Mouse (Mus musculus) cerebellum, postnatal 25 days (tissue): ENCODE measurements around the gene Paqr5.

Experiments used
- DNase-seq, 2 experiments: peaks; one replicate each; pipeline ENCODE4 v3.0.0; 2021; ENCODE audit warnings: mixed read lengths in 2 of 2

Gene Paqr5

GRCm38 (mm10) chr9:62026600-62026999 lies at the start of gene Paqr5:
TSS of gene Paqr5 (minus strand) at chr9:62026856.
- peak; percentile 19 to 43 for DNase-seq

- DNase-seq = no peak
These were observed 35.6 kb upstream of the Paqr5 start for GRCm38 (mm10) chr9:62062234-62062633.

GRCm38 (mm10) chr9:62060431-62060830 lies 33.8 kb upstream of the Paqr5 start:
- no peak for DNase-seq

GRCm38 (mm10) chr9:62059941-62060340 lies 33.3 kb upstream of the Paqr5 start:
- no peak for DNase-seq

GRCm38 (mm10) chr9:62057881-62058506 lies 31.3 kb upstream of the Paqr5 start:
- no peak for DNase-seq

GRCm38 (mm10) chr9:62056206-62056605 lies 29.6 kb upstream of the Paqr5 start:
- no peak for DNase-seq

- DNase-seq = peak in 1 of 2 experiments; percentile 57
These were observed 24.1 kb upstream of the Paqr5 start for GRCm38 (mm10) chr9:62050801-62051200.

GRCm38 (mm10) chr9:62049166-62049565 lies 22.5 kb upstream of the Paqr5 start:
- no peak for DNase-seq

GRCm38 (mm10) chr9:62042167-62042566 lies 15.5 kb upstream of the Paqr5 start:
- no peak for DNase-seq

GRCm38 (mm10) chr9:62040008-62040608 lies 13.5 kb upstream of the Paqr5 start:
- peak; percentile 94 to 97 for DNase-seq

GRCm38 (mm10) chr9:62035806-62036205 lies 9.2 kb upstream of the Paqr5 start:
- DNase-seq = no peak

- no peak for DNase-seq
These were observed 5.5 kb upstream of the Paqr5 start for GRCm38 (mm10) chr9:62032206-62032605.

- DNase-seq = no peak
These were observed 1.4 kb upstream of the Paqr5 start for GRCm38 (mm10) chr9:62028072-62028471.

- DNase-seq = no peak
These were observed 1.6 kb downstream of the Paqr5 start for GRCm38 (mm10) chr9:62025056-62025455.

- no peak for DNase-seq
These were observed 2.8 kb downstream of the Paqr5 start for GRCm38 (mm10) chr9:62023879-62024278.

GRCm38 (mm10) chr9:62022961-62023680 lies 3.5 kb downstream of the Paqr5 start:
- DNase-seq = no peak

- no peak for DNase-seq
These were observed 5.0 kb downstream of the Paqr5 start for GRCm38 (mm10) chr9:62021583-62022120.

- DNase-seq = no peak
These were observed 6.4 kb downstream of the Paqr5 start for GRCm38 (mm10) chr9:62020259-62020658.

GRCm38 (mm10) chr9:62018229-62019093 lies 8.2 kb downstream of the Paqr5 start:
- DNase-seq = no peak

- DNase-seq = no peak
These were observed 9.3 kb downstream of the Paqr5 start for GRCm38 (mm10) chr9:62017329-62017728.

- DNase-seq = no peak
These were observed 11.2 kb downstream of the Paqr5 start for GRCm38 (mm10) chr9:62015504-62015903.

GRCm38 (mm10) chr9:62013316-62014097 lies 13.1 kb downstream of the Paqr5 start:
- no peak for DNase-seq
